In genomic region chr10:61400407-61400806, GRCm38 (mm10) we compare ENCODE assay signal across 30 mouse cellular contexts. TPM values are rescaled to one million over a fixed set of nuclear protein-coding genes. Genes with fewer than 3 reads are reported as not detected.
"Had no signal": no experiment of that assay in that cellular context is flagged by ENCODE, and none has a peak within 500 bp of the region (broad histone marks: within the 10 kb centered on the region; RNA-seq: fewer than 3 reads in every experiment).

No protein-coding gene starts in this region.

- H3K4me3 ChIP-seq: embryonic facial prominence, embryonic 10.5 days; embryonic facial prominence, embryonic 12.5 days; embryonic facial prominence, embryonic 13.5 days; embryonic facial prominence, embryonic 15.5 days; erythroblast, embryonic 14.5 days; forebrain, embryonic 10.5 days; forebrain, embryonic 12.5 days; forebrain, embryonic 13.5 days; forebrain, embryonic 15.5 days; heart, adult 2 months; heart, embryonic 10.5 days had no signal

- ATAC-seq: forebrain, embryonic 14.5 days; forebrain, postnatal 0 days had no signal

- DNase-seq: cerebellum, adult 8-10 months; cerebellum, adult 9-10 months; cerebellum, adult 9-11 months; cerebellum, postnatal 10 days; cerebellum, postnatal 14 days; cerebellum, postnatal 25 days; cerebellum, postnatal 36 days; embryo, embryonic 11 days; forebrain, postnatal 0 days; gastrocnemius, postnatal 10 days; gastrocnemius, postnatal 14 days; gastrocnemius, postnatal 25 days; gastrocnemius, postnatal 36 days; heart, adult 11 months; heart, adult 18-20 months; heart, adult 2 months had no signal

- H3K27me3 ChIP-seq: embryonic facial prominence, embryonic 12.5 days; embryonic facial prominence, embryonic 15.5 days; forebrain, embryonic 12.5 days; forebrain, embryonic 15.5 days had no signal

- H3K4me2 ChIP-seq: embryonic facial prominence, embryonic 12.5 days; embryonic facial prominence, embryonic 13.5 days; embryonic facial prominence, embryonic 15.5 days; forebrain, embryonic 12.5 days; forebrain, embryonic 13.5 days; forebrain, embryonic 15.5 days had no signal

- H3K27ac ChIP-seq: embryonic facial prominence, embryonic 10.5 days; embryonic facial prominence, embryonic 12.5 days; embryonic facial prominence, embryonic 13.5 days; embryonic facial prominence, embryonic 15.5 days; forebrain, embryonic 10.5 days; forebrain, embryonic 12.5 days; forebrain, embryonic 13.5 days; forebrain, embryonic 15.5 days; heart, adult 2 months; heart, embryonic 10.5 days had no signal

- H3K36me3 ChIP-seq: embryonic facial prominence, embryonic 10.5 days; embryonic facial prominence, embryonic 12.5 days; embryonic facial prominence, embryonic 13.5 days; embryonic facial prominence, embryonic 15.5 days; forebrain, embryonic 10.5 days; forebrain, embryonic 12.5 days; forebrain, embryonic 15.5 days; heart, embryonic 10.5 days had no signal

RNA-seq across cellular contexts. Expression of gene Pald1, which starts 17.1 kb away (rescaled TPM):
- total RNA-seq: granulocyte monocyte progenitor cell, adult 5-6 weeks had no signal

RNA-seq across cellular contexts. Expression of gene Nodal, which starts 17.4 kb away (rescaled TPM):
- total RNA-seq: common myeloid progenitor, adult 5-6 weeks; forebrain, postnatal 0 days; gastrocnemius, postnatal 25 days; granulocyte monocyte progenitor cell, adult 5-6 weeks; heart, adult 18-20 months had no signal
- polyA plus RNA-seq: embryonic facial prominence, embryonic 10.5 days; forebrain, embryonic 11.5 days; forebrain, embryonic 12.5 days; forebrain, embryonic 14.5 days had no signal
